Mouse (Mus musculus) hindbrain, postnatal 0 days (tissue): ENCODE results near the gene Daam1. TPM values are rescaled to one million over a fixed set of nuclear protein-coding genes. Genes with fewer than 3 reads are reported as not detected.

Experiments used
- ATAC-seq: fragments of 200-750 bp; cut with Nextera tagmentation; 2 replicates; pipeline ENCODE4 v1.8.0; 2017; ENCODE audit warnings: mild to moderate bottlenecking, moderate TSS enrichment, moderate library complexity
- DNase-seq: peaks from one replicate; pipeline ENCODE4 v3.0.0-alpha.2; 2015; ENCODE audit warnings: low spot score
- H3K27ac ChIP-seq: fragments of 300-500 bp; sonication (generic); 2 replicates; pipeline ENCODE4 v1.5.1; 2014; ENCODE audit warnings: mild to moderate bottlenecking
- H3K27me3 ChIP-seq: fragments of 300-500 bp; sonication (generic); 2 replicates; pipeline ENCODE4 v1.6.1; 2014; ENCODE audit warnings: low read length, mixed read lengths; ENCODE audit not compliant: insufficient read depth
- H3K36me3 ChIP-seq: fragments of 300-500 bp; sonication (generic); 2 replicates; pipeline ENCODE4 v1.6.1; 2014; ENCODE audit warnings: low read length, mixed read lengths; ENCODE audit not compliant: insufficient read depth
- H3K4me1 ChIP-seq: fragments of 300-500 bp; sonication (generic); 2 replicates; pipeline ENCODE4 v1.6.1; 2014; ENCODE audit warnings: antibody characterized with exemption, low read length, mixed read lengths; ENCODE audit not compliant: insufficient read depth
- H3K4me2 ChIP-seq: fragments of 300-500 bp; sonication (generic); 2 replicates; pipeline ENCODE4 v1.6.1; 2014; ENCODE audit warnings: low read depth, mild to moderate bottlenecking, low read length, moderate library complexity, mixed read lengths
- H3K4me3 ChIP-seq: fragments of 300-500 bp; sonication (generic); 2 replicates; pipeline ENCODE4 v1.5.1; 2014; ENCODE audit warnings: low read length
- H3K9ac ChIP-seq: fragments of 300-500 bp; sonication (generic); replicated peaks from 2 replicates; pipeline ENCODE4 v1.6.1; 2014; ENCODE audit warnings: mild to moderate bottlenecking, low read length, moderate library complexity, mixed read lengths
- H3K9me3 ChIP-seq: fragments of 300-500 bp; sonication (generic); 2 replicates; pipeline ENCODE4 v1.6.1; 2016; ENCODE audit warnings: low read length, mixed read lengths
- CTCF ChIP-seq: IDR thresholded peaks from 2 replicates; pipeline ENCODE4 v1.5.1; 2016; ENCODE audit warnings: antibody characterized with exemption, control low read depth, low read depth
- WGBS: fragments of 180-500 bp; shearing (Covaris S2); extraction: QIAGEN DNeasy Blood & Tissue Kit; methylation state at CpG from one replicate; pipeline ENCODE4 v1.1.7; 2014; 5-methylcytosine and 5-hydroxymethylcytosine counted together
- polyA plus RNA-seq: library from polyadenylated mRNA; unstranded; fragments of >200 nt; fragmentation: Nextera tagmentation; extraction: Ambion mirVana; gene quantifications from 2 replicates; pipeline ENCODE4 v1.2.1, GENCODE M21; 2015
- total RNA-seq: library from RNA; depleted of rRNA; stranded (reverse); fragments of >200 nt; gene quantifications from 2 replicates; pipeline ENCODE4 v1.2.3, GENCODE M21; 2014

Gene Daam1
- total and polyA plus RNA-seq, 2 experiments from 2014 or later, result 21.9 to 46.8 TPM

DNA sequence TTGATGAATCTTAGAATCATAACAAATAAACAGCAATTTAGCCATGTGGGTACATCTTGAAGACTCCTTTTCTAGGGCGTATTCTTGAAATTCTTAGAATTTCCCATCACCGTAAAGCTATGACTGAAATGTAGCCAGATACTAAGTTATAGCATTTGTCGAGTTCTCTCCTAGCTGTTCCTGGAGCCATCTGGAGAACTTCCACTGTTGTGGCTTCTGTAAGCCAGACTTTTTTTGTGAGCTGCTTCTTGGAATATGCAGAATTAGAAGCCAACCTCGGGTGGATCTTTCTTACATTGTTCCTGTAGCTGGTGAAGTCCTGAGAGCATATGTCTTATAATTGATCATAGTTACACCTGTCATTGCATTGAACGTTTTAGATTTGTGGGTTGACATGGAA, 50.1 kb downstream of the Daam1 start:
- no peak overlapping the region for H3K4me2 ChIP-seq
- H3K27ac ChIP-seq, result no peak overlapping the region
- no peaks in the 10 kb centered on the region for H3K9me3 ChIP-seq
- peaks cover 12% of the 10 kb centered on the region for H3K4me1 ChIP-seq
- no peak overlapping the region for H3K4me3 ChIP-seq
- no peaks in the 10 kb centered on the region for H3K36me3 ChIP-seq
- TF ChIP-seq CTCF, result no peak
- 81% methylated on average over 5 of the region's 5 CpGs for WGBS
- H3K27me3 ChIP-seq, result no peaks in the 10 kb centered on the region
- DNase-seq, result no peak
- H3K9ac ChIP-seq, result no peak overlapping the region
- ATAC-seq, result no peak

DNA sequence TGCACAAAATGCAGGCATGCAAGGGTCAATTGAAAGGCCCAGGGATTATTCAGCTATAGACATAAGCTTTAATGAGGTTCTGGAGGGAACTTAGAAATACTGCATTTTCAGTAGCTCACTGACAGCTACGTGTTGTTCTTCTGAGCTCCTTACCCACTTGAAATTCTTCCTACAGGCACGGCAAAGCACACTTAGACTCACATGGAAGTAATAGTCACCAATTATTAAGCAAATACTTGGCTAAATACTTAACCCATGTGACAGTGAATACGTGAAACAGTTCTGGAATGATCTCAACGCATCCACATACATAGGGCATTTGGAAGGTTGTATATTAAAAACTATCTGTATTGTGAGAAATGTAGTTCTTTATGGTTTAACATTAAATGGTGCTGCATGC, 50.6 kb downstream of the Daam1 start:
- Histone ChIP-seq H3K9me3 (no peaks in the 10 kb centered on the region), H3K4me1 (peaks cover 16% of the 10 kb centered on the region), H3K36me3 (no peaks in the 10 kb centered on the region), H3K27me3 (no peaks in the 10 kb centered on the region), H3K27ac (no peak overlapping the region), H3K9ac (no peak overlapping the region), H3K4me3 (no peak overlapping the region), H3K4me2 (no peak overlapping the region)
- DNase-seq (no peak), ATAC-seq (no peak)
- no peak for TF ChIP-seq CTCF
- 70% methylated on average over 4 of the region's 4 CpGs for WGBS

DNA sequence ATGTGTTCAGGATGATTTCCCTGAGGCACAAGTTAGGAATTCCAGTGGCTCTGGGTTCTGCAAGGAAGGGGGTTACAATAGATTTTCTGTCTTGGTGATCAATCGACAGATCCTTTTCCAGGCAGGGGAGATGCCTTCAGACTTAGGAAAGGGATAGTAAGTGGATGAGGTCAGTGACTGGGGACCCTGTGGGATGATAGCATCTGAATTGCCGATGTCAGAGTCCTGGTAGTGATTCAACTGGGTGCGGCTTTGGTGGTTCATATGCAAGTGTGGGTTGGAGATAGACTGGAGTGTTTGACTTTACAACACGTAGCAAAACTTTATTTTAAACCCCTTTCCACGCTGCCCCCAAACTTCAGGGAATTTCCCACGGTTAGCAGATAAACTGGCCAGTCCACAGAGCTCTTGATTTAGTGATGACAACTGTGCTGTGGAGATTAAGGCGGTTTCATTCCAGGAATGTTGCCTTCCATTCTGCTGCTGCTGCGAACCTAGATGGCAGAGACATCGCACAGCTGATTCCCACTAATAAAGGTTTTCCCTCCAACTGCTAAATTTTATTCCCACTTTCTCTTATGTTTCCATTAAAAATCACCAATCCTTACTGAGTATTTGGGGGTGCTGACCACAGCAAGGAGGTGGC, 52.3 kb downstream of the Daam1 start:
- DNase-seq, result no peak
- WGBS, result 87% methylated on average over 9 of the region's 9 CpGs
- peaks cover 23% of the 10 kb centered on the region for H3K4me1 ChIP-seq

DNA sequence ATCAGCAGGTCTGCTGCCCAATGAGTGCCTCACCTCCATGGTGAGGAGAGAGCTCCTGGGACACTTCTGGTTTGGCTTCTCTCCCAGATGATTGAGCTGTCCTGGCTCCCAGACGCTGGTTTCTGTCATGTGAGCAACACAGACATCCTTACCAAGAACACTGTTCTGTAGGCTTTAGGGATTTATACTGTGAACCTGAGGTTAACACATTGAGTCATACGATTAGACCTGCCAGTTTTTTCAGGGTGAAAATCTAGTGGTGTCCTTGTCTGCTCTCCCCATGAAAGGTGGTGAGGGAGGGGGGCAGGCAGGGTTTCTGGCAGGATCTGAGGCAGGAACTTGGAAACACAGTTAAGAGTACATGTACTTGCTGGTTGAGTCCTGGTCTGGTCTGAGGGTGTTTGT, 54.3 kb downstream of the Daam1 start:
- Histone ChIP-seq H3K9ac (no peak overlapping the region), H3K27ac (no peak overlapping the region), H3K4me2 (no peak overlapping the region), H3K4me3 (no peak overlapping the region), H3K27me3 (no peaks in the 10 kb centered on the region), H3K36me3 (no peaks in the 10 kb centered on the region), H3K4me1 (peaks cover 23% of the 10 kb centered on the region), H3K9me3 (no peaks in the 10 kb centered on the region)
- ATAC-seq (0 out of 2 replicates have a peak, but pooled peaks have one; percentile 33), DNase-seq (no peak)
- WGBS, result 48% methylated on average over 2 of the region's 2 CpGs
- no peak for TF ChIP-seq CTCF

More for the DNA sequence above, 52.3 kb downstream of the Daam1 start:
- no peaks in the 10 kb centered on the region for H3K36me3 ChIP-seq
- no peak overlapping the region for H3K9ac ChIP-seq
- H3K4me2 ChIP-seq, result no peak overlapping the region
- H3K4me3 ChIP-seq, result no peak overlapping the region
- H3K27me3 ChIP-seq, result no peaks in the 10 kb centered on the region
- H3K27ac ChIP-seq, result no peak overlapping the region
- ATAC-seq, result no peak
- TF ChIP-seq CTCF, result no peak
- no peaks in the 10 kb centered on the region for H3K9me3 ChIP-seq

DNA sequence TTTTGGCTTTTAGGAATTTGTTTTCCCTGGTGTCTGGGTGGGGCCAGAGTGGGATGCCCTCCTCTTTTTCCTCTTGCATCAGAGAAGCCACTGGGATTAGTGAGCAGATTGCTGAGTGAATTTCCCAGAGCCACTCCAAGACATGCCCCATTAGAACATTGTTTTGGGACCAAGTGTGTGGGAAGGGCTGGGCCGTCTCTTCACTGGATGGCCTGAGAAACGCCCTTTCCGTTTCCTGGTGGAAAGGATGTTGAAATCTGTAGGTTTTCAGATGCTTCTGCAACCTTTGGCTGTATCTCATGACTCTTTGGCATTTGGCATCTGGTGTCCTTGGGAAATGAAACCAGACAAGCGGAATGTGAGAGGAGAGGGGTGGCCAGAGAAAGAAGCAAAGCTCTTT, 54.8 kb downstream of the Daam1 start:
- TF ChIP-seq CTCF, result no peak
- 77% methylated on average over 4 of the region's 4 CpGs for WGBS
- Histone ChIP-seq H3K27ac (no peak overlapping the region), H3K4me3 (no peak overlapping the region), H3K4me1 (peaks cover 23% of the 10 kb centered on the region), H3K9ac (no peak overlapping the region), H3K4me2 (no peak overlapping the region), H3K27me3 (no peaks in the 10 kb centered on the region), H3K36me3 (no peaks in the 10 kb centered on the region), H3K9me3 (no peaks in the 10 kb centered on the region)
- ATAC-seq (no peak), DNase-seq (no peak)

DNA sequence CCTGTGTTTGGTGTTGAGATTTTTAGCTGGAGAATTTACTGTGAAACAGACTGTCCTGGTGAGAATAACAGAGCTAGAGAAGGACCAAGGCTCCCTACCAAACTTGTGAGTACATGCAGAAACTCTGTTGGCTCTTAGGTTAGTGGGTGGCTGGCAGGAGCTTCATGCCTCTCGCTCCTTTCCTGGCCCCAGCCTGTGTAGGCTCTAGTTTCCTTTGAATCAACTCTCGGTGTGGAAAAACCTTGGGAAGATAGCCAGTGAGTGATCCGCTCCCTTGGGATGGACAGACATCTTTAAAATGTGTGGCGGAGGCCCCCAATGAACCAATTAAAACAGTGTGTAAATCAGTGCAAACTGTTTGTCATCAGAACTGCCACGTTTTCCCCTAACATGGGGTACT, 55.5 kb downstream of the Daam1 start:
- H3K27me3 ChIP-seq, result no peaks in the 10 kb centered on the region
- ATAC-seq (no peak), DNase-seq (no peak)
- H3K4me3 ChIP-seq, result no peak overlapping the region
- no peak overlapping the region for H3K4me2 ChIP-seq
- H3K9ac ChIP-seq, result no peak overlapping the region
- no peak for TF ChIP-seq CTCF
- H3K27ac ChIP-seq, result no peak overlapping the region
- no peaks in the 10 kb centered on the region for H3K36me3 ChIP-seq
- no peaks in the 10 kb centered on the region for H3K9me3 ChIP-seq
- 43% methylated on average over 5 of the region's 5 CpGs for WGBS
- peaks cover 23% of the 10 kb centered on the region for H3K4me1 ChIP-seq

DNA sequence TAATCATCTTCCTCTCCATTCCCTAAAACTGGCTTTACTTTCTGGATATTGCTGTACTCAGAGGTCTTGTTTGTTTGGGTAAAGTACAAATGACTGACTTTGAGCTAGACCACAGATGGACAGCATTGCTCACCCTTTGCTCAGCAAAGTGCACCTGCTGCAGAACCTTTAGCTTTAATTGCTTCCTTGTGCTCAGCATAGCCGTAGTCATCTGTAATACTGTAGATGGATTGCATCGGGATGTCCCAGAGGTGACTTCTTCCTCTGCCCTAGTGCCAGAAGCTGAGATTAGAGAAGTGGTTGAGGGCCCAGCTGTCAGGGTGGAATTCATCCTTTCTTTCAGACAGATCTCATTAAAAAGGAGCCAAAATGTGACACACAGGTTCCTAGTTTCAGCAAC, 56.1 kb downstream of the Daam1 start:
- H3K9me3 ChIP-seq, result no peaks in the 10 kb centered on the region
- no peaks in the 10 kb centered on the region for H3K27me3 ChIP-seq
- DNase-seq, result no peak
- H3K4me1 ChIP-seq, result peaks cover 23% of the 10 kb centered on the region
- H3K4me2 ChIP-seq, result no peak overlapping the region
- ATAC-seq, result no peak
- no peak overlapping the region for H3K9ac ChIP-seq
- no peak for TF ChIP-seq CTCF
- no peak overlapping the region for H3K27ac ChIP-seq
- 47% methylated on average over 2 of the region's 2 CpGs for WGBS
- H3K36me3 ChIP-seq, result no peaks in the 10 kb centered on the region
- no peak overlapping the region for H3K4me3 ChIP-seq
